Mouse (Mus musculus) MEL-GATA-1-ER (cell line): ENCODE data around the gene Sclt1.
"Not testable (repeated sequence)": the region's sequence is repeated elsewhere in the genome, so short reads cannot be mapped to it uniquely, and the experiment has no call there.

ENCODE experiments used
- DNase-seq: peaks from one replicate; pipeline ENCODE4 v3.0.0-alpha.2; 2012; ENCODE audit warnings: low read depth; ENCODE audit errors: extremely low read depth

Gene Sclt1

DNA sequence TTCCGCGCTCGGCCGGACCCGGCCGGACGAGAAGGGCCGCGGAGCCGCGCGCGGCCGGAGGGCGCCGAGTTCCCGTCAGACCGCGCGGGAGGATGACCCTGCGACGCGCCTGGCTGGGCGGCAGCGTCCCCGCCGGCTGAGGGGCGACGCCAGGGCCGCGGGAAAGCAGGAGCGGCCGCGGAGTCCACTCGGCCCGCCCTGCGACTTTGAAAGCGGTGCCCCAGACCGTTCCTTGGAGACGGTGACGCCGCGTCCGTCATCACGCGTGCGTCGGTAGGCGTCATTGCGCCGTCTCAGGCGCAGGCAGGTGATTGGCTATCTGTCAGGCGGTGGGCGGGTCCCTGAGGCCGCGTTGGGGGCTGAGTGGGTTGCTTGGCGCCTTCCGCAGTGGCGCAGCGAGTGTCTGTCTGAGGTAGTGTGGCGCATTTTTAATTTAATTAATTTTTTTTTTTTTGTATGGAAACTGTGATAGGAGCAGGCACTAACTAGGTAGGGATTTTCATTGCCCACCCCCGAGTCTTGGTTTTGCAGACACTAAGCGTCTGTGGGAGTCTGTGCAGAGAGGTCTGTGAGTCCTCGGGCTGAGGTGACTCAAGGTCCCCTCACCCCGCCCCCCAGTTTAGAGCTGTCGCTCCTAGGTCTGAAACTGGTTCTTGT, at the start of gene Sclt1, which contains the start of gene D3Ertd751e:
Gene Sclt1 (minus strand): TSS at position 237 of the 657 bp plus-strand sequence.
Gene D3Ertd751e (plus strand): TSS at position 334 of the 657 bp plus-strand sequence.
- DNase-seq = peak; percentile 88

DNA sequence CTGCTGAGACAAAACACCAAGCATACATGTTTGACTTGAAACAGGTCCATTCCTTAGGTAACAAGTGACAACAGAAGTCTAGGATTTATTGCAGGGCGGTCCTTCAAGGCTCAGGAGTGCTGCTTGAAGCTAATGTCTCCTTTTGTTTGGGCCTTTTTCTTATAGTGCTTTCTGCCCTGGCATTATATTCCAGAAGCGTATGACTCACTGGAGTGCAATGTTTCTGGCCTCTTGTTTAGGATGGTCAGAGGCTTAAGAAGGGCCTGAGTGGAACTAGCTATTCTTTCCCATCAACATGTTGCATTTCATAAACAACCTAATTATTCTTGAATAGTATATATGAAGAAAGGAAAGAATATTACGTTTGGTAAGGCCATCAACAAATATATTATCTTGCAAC, 19.8 kb upstream of the Sclt1 start:
- DNase-seq = no peak

DNA sequence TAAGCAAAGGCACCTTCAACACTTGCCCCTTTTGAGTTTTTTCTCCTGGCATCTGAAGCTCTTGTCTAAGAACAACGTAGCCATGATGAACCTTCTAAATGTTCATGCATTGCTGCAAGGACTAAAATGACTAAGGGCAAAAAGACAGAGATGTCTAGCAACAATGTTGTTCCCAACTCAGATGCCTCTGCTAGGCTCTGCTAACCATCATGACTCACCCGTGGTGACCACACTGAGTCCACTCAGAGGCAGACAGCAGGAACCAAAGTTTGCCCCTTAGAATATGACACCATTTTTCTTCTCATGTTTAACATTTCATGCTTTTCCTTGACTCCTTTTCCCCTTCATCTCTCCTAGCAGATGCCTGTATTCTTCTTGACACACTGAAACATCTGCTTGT, 12.2 kb upstream of the Sclt1 start:
- DNase-seq = no peak

DNA sequence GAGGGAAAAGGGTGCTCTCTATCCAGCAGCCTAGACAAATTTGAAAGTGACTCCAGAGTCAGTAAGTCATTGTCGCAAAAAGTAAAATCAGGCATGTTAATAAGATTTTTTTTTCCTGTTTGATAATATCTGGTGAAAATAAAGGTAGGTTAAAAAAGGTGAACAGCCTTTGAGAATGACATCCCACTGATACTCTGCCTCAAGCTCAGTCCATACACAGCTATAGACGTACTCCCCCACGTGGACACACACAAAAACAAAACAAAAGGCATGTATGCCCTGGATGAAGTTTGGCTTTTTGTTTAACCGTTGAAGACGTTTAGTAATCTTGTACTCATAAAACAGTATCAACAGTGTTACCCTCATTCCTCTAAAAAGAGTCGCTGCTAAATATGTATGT, 1.1 kb upstream of the Sclt1 start:
- DNase-seq = no peak

DNA sequence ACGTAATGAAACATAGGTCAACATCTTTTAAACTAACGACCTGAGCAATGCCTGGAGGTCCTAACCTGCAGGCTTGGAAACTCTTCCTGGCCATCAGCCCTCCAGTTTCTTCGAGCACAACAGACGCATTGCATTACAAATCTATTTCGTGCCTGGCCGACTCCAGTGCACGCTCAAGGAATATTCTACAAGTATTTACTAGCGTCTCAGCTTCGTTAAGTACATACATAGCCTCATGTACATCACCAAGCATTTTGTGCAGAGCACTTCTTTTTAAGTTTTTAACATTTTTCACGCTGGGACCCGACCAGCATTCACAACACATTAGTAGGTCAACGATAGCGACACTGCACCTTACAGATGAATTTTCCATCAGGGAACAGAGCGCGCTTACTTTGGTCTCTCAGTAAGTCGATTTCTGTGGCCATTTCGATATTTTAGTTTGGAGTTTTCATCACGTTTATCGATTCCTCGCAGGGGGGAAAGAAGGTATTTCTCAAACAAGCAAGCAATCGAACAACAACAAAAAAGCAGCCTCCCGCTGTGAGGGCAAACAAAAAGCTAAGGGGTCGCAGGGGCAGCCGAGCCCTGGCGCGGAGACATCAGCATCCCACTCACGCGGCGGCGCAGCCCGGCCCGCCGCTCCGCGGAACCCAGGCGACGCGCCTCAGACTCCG, 575 bp downstream of the Sclt1 start:
- peak; percentile 31 for DNase-seq

DNA sequence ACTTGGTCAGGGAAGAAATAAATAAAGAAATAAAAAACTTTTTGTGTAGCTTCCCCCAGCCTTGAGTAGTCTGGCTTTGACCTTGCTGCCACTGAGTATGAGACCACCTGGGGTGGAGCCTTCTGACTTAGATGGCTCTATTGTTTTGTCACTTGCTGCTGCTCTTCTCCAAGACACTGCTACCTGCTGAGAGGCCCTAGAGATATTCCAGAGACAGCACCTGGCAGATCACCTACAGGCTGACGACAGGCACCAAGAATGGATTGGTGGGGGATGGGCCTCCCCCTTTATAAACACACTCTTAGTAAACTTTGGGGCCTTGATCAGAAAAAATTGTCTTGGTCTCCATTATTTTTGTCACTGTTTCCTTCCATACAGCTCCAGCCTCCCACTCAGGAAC, 46.6 kb downstream of the Sclt1 start:
- no peak for DNase-seq

DNA sequence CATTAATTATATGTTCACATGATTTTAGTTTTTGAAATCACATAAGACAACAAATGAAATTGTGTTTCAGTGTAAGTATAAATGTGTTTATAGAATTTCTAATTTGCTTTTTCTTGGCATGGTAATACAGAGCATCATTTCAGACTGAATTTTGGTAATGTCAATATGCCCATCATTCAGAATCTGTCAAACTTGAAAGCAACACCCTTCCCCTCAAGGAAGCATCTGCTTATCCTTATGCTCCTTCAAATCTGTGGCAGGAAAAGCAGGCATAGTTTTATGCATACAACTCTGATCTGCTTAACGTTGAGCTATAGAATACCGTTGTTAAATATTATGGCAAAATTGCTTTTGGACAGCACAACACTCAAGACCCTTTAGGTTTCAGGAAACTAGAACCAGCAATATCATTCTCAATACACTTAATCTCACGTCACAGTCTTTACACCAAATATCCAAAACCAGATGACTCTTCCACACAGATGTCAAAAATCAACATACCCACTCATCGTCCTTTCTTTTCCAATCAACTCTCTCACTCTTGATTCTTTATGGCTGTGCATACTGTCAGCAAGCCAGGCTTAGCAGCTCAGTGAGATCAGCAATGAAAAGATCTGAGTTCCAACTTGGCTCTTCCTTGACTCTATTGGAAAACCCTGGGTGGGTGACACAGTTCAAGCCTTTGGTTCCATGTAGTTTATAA, 49.7 kb downstream of the Sclt1 start:
- DNase-seq = no peak

DNA sequence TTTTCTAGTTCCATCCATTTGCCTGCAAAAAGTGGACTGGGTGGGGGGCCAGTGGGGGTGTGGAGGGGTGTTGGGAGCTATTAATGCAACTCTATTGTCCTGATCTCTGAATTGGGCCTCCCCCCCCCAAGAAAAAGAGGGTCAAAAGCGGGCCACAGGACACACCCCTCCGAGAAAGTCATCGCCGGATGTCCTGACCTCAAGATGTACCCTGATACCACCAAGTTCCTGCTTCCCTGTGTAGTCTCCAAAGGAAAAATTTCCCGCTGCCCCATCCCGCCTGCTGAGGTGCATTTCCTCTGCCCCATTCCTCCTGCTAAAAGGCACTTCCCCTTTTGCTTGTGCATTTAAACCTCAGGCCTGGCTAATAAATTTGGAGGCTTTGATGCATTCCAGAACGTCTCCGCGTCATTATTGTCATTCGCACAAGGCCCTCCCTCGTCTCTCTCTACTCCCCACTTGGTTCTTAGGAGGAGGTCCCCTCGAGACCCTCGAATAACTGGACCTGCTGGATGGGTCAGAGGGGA, 52.1 kb downstream of the Sclt1 start:
- not testable (repeated sequence) for DNase-seq

DNA sequence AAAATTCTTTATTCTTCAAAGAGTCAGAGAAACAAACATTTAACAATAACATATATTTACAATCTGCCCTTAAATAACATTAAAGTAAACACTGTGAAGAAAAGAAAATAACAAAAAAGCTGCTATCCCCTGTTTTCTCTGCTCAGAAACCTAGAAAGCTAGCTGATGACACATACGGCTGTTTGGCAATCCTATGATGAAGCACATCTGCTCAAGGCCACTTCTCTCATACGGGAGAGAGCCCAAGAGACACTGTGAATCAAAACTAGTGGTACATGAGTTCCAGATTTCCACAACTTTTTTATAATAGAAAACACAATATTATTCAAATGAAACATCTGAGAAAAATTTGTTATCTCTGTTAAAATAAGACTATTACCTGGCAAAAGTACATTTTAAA, 55.9 kb downstream of the Sclt1 start:
- DNase-seq = no peak

DNA sequence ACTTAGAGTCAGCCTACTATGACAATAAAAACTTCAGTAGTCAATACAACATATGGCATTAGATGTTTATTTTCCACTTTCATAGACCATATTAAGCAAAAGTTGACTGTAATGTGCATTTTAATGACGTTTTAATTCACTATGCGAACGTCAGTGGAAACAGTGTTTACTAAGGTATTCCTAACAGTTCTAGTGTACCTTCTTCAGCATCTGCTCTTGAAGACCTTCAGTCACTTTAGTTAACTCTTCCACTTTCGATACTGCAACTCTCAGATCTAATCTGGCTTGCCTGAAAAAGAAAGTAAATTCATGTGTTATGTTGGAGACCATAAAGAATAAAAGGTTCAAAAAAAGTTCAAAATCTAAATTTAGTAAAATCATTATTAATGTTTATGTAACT, 60.2 kb downstream of the Sclt1 start:
- DNase-seq = no peak

DNA sequence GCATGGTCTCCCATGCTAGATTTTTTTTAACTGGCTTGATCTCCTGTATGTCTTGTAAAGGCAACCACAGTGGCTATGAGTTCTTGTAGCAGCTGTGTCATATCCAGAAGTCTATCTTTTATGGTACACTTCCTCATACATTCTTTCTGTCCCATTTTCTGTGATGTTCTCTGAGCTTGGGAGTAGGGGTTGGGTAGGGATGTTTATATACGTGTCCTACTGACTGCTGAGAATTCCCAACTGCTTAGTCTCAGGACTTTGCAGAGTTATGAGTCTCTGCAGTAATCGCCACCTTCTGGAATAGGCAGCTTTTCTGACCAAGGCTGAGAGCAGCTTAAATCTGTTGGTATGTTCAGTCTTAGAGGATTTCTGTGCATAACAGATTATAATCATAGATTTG, 65.7 kb downstream of the Sclt1 start:
- DNase-seq = no peak

DNA sequence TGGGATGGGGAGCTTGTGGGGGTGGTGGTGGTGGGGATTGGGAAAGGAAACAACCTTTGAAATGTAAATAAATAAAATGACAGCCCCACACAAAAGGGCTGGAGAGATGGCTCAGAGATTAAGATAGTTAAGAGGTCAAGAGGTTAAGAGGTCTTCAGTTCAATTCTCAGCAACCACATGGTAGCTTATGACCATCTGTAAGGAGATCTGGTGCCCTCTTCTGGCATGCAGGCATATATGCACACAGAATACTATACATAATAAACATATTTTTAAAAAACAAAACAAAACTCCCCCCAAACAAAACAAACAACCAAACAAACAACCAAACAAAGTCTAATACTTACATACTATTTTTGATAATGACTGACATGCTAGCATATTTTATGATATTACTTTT, 67.5 kb downstream of the Sclt1 start:
- no peak for DNase-seq

DNA sequence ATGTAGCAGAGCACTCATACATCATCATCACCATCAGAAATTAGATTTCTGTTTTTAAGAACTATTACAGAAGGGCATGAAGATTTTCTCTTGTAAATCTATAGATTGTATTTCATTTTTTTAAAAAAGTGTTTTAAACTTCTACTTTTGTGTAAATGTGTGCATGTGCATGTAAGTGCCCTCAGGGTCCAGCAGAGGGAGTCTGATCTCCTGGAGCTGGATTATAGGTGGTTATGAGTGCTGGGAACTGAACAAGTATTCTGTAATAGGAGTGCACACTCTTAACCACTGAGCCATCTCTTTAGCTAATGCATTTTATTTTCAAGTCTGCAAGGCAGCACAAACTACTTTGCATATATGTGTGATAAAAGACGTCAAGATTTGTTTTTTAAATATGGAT, 86.7 kb downstream of the Sclt1 start:
- DNase-seq = peak; percentile 6

DNA sequence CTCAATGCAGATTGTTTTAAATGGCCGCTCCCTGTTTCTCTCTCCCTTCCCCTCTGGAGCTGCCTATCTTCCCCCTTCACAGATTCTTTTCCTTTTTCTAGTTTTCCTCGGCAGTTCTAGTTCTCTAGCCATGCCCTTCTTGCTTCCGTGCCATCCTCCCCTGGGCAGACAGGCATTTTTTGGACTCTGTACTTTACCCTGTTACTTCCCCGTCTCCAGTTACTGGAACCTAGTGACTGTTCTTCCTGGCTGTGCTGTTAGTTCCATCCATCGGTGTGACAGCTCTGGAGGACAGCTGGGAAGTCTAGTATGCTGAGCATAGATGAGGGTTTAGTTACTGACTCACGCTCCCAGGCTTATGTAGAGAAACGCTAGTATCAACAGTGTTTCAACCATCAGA, 121.3 kb downstream of the Sclt1 start:
- DNase-seq = no peak

DNA sequence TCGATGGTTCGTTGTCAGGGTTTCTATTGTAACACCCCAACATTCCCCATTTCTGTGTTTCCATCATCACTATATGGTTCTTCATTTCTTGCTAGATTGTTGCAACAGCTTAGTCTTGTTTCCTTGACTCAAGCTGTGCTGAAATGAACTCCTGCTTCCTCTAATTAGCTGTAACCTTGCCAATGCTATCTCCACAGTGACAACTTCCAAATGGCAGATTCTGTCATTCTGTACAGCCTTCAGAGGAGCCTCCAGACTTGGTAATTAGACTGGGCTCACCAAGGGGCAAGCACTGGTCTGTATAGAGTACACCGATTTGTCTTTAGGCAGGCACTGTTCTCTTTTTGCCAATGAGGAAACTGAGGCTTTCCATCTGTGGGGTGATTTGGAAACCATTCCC, 123.8 kb downstream of the Sclt1 start:
- DNase-seq = no peak

DNA sequence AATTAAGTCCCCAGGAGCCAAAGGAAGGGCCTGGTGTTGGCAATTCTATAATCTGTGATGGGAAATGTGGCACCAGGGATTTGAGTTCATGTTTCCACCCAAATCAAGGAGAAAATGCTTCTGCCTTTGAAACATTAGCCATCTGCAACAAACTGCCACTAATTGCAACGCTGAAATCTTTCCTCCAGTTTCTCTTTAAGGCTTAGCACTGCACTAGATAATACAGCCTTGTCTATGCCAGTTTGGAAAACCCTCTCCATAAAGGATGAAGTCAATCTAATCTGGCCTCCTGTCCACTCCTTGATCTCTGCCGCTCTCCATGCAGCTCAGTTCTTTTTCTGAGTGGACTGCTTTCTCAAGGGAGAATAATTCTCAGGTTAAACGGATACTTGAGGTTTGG, 124.3 kb downstream of the Sclt1 start:
- no peak for DNase-seq

DNA sequence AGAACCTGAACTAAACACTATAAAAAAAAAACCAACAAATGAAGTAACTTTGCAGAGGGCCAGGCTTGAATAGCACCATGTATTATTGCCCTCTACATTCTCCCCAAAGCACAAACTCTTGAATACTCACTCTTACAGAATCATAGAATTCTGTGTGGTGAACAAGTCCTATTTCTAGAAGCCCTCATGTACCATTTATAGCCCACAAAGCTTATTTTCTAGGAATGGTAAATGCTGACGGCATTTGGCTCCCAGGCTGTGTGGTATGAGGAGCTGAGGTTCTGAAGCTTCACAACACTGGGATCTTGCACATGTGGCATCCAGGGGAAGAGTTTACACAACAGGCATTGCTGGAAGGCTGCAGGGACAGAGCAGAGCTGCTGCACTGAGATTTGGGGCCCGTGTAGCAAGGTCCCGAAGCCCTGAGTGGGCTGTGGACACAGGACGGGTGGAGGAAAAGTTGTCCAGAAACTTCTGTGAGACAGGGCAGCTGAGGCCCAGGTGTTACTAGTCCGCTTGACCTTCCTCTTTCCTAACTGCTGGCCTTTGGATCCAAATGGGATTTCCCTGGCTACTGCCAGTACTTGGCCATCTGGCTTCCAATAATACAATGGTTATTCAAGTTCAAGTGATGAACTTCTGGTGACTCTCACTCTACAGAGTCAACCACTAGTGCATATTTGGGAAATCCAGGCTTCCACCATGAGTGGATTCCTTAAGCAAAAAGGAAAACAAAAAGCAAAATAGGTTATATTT, 127.9 kb downstream of the Sclt1 start:
- no peak for DNase-seq

DNA sequence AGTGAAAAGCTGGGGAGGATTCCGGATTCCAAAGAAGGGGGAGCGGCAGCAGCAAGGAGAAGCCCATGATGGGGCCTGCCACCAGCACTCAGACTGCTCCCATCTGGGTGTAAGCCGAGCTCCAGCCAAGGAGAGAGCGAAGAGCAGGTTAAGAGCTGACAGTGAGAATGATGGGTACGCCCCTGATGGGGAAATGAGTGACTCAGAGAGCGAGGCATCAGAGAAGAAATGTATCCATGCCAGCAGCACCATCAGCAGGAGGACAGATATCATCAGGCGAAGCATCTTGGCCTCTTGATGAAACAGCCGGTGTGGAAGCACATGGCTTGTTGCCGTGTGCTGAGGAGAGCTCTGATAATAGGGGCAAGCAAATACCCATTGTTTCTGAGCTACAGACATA, 128.6 kb downstream of the Sclt1 start:
- no peak for DNase-seq

DNA sequence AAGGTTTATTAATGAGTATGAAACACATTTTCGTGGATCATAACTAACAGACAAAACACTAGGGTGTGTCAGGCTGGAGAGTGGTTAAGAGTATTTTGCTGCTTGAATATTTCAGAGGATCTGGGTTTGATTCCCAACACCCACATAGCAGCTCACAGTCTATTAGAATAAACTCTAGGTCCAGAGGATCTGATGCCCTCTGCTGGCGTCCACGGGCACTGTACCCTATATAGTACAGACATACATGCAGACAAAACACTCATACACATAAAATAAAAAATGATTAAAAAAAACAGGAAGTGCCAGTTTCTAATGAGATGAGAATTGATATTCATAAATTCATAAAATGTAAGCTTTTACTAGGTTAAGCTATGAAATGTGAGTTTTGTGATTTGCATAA, 130.1 kb downstream of the Sclt1 start:
- DNase-seq = peak; percentile 47

DNA sequence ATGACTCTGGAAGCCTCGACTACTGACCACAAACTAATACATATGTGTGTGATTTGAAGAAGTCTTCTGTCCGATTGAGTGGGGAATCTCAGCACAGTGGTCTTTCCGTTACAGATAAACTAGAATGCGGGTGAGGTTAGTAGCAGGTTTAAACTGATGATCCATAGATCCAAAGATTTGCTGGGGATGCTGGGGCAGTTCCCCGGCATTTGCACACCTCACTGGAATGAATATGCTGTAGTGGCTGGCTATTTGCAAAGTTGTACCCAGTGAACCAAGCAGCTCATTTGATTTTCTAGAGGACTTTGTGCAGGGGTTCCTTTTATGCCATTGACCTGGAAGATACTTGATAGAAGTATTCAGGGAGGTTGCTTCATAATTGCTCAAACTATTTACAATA, 133.2 kb downstream of the Sclt1 start:
- DNase-seq = no peak

DNA sequence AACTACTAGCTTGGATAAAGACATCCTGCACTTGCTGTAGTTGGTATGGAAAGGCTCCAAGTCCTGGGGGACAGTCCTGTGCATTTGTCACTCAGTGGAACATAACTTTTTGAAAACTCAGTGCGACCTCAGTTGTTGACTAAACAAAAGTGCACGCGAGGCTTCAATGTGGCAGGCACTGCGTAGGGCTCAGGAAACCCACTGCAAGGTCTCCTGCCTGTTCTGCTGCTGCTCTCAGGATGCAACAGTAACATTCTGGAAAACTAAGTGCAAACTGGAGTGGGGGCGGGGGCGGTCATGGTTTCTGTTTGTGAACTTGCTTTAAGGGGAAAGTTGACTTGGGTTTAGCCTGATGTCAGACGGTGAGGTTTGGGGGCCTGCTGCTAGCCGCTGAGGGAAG, 134.8 kb downstream of the Sclt1 start:
- DNase-seq = no peak

DNA sequence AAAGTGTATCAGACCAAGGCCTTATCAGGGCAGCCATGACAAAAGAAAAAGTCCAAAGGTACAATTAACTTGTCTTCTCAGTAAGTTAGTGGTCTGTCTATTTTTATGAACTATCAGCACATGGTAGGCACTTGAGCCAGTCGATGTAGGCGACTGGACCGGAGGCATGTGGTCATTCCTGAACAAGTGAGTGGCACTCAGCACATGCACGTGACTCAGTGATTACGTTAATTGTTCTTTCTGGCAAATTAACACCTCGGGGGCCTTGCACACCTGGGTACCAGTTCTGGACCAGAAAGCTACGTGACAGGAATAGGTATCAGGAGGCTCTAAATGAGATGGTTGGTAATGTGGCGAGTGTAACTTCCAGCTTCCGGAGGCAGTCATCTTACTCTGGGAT, 135.3 kb downstream of the Sclt1 start:
- DNase-seq = no peak
